Mouse (Mus musculus): ENCODE data around the gene Arhgef39.

DNA sequence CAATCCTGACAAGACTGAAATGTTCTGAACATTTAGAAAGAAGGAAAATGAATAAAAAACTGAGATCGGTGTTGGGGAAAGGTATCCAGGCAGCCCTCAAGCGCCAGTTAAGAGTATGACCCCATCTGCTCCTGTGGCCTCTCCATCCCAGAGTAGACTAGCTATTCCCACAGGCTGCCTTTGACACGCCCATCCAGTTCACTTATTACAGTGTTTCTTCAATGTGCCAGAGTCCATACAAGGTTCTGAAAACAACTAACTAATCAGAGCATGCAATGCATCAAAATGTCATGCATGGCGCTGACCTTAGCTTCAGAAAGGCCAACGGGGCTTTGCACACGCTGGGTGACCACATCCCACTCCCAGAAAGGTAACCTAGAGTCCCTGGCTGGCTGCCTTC lies 4.0 kb upstream of the Arhgef39 start:
- TF ChIP-seq CTCF (IDR thresholded peaks at IDR 0.05; ENCODE audit: insufficient read depth, low read depth, low read length) = no peak
- no peak for TF ChIP-seq POLR2A (IDR thresholded peaks at IDR 0.05; ENCODE audit: insufficient read depth, low read depth, low read length)

Data from olfactory bulb, adult 2 months (tissue).